17 mouse cellular contexts compared by ENCODE assay signal in the genomic region with DNA sequence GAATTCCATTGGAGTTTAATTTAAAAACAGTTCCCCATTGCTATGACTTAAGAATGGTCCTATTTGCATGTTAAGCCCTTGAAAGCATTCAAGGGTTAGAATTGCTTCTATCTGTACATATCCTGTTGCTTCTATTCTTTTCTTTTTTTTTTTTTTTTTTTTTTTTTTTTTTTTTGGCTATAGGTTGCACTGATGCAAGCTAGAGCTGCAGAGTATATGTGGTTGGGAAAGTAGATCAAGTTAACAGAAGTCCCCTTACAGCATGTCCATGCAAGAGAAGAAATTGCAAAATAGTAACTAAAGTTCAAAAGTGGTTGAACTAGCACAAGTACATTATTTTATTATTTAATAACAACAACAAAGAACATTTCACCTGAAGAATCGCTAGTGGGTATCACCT.
"Had no signal": no experiment of that assay in that cellular context is flagged by ENCODE, and none has a peak within 500 bp of the region (broad histone marks: within the 10 kb centered on the region; RNA-seq: fewer than 3 reads in every experiment).

No protein-coding gene starts in this region.

- ATAC-seq: liver, postnatal 0 days; lung, postnatal 0 days; midbrain, embryonic 13.5 days; midbrain, embryonic 15.5 days had no signal

- H3K27ac ChIP-seq: lung, embryonic 15.5 days; macrophage; midbrain, embryonic 13.5 days; midbrain, embryonic 15.5 days; neural tube, embryonic 12.5 days; stomach, embryonic 15.5 days; stomach, postnatal 0 days had no signal

- H3K4me3 ChIP-seq: lung, embryonic 15.5 days; megakaryocyte, embryonic 14.5 days; midbrain, embryonic 13.5 days; midbrain, embryonic 15.5 days; neural tube, embryonic 12.5 days; stomach, embryonic 15.5 days had no signal

- H3K9ac ChIP-seq: liver, postnatal 0 days; lung, embryonic 15.5 days; midbrain, embryonic 13.5 days; midbrain, embryonic 15.5 days; neural tube, embryonic 12.5 days; stomach, embryonic 15.5 days had no signal

- H3K36me3 ChIP-seq: lung, embryonic 15.5 days; midbrain, embryonic 15.5 days; stomach, embryonic 15.5 days had no signal

- H3K27me3 ChIP-seq: lung, embryonic 15.5 days; megakaryocyte, embryonic 14.5 days; midbrain, embryonic 13.5 days; midbrain, embryonic 15.5 days; neural tube, embryonic 12.5 days; stomach, embryonic 15.5 days had no signal

- H3K9me3 ChIP-seq: lung, embryonic 15.5 days; megakaryocyte, embryonic 14.5 days; midbrain, embryonic 13.5 days; midbrain, embryonic 15.5 days; neural tube, embryonic 12.5 days; stomach, embryonic 15.5 days had no signal

- DNase-seq: liver, postnatal 0 days; lung, adult 2 months; lung, postnatal 14 days; lung, postnatal 36 days; right cerebral cortex, postnatal 14 days; thymus, adult 2 months; thymus, postnatal 25 days; thymus, postnatal 4 days had no signal
